Mouse (Mus musculus): ENCODE measurements at regions not wholly inside any gene's neighbourhood (a gene's known extent, or its start where the extent isn't known, plus 50 kb on each side); places are given as distances from the start of the nearest gene placed in this dataset.

DNA sequence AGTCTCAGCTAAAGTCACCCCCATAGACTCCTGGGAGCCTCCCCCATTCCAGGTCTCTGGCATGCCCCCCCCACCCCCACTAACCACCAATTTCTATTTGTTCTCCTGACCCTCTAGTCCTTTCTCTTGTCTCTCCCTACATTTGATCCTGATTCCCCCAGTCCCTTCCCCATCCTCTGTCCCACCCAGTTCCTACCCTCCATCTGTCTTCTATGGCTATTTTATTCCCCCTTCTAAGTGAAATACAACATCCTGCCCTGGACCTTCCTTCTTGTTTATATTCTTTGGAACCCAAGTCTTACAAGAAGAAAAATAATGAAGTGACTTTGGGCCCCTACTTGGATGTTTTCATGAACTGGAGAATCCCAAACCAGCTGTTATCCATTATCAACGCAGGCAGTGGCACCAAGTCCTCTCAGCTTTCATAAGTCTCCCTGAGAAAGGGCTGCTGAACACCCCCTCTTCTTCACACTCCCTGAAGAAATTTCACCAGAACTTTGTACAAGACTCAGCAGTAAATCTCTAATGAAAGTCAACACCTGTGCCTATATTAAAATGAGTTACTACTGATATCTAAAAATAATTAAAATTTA is 108.1 kb upstream of the Ercc4 start:
- H3K4me3 ChIP-seq (ENCODE audit: insufficient read depth, low read length) = no peak overlapping the region
- H3K27ac ChIP-seq (ENCODE audit: insufficient read depth, low read length) = no peak overlapping the region
- TF ChIP-seq CTCF (IDR thresholded peaks at IDR 0.05; ENCODE audit: borderline replicate concordance, insufficient read depth, low read length) (no peak), POLR2A (IDR thresholded peaks at IDR 0.05; ENCODE audit: low read depth, low read length) (no peak)
- no peaks in the 10 kb centered on the region for H3K4me1 ChIP-seq (ENCODE audit: control insufficient read depth, insufficient read depth, low read length)

DNA sequence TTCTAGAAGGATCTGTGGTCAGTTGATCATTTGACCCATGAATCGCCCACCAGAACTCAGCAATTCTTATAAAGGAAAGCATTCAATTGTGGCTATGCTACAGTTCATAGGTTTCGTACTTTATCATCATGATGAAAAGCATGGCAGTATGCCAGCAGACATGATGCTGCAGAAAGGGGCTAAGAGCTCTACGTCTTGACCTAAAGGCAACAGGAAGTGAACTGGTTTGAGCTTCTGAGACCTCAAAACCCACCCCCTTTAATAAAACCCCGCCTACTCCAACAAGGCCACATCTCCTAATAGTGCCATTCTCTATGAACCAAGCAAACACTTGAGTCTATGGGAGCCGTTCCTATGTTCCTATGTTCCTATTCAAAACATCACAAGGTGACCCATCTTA is 96.6 kb upstream of the Ercc4 start:
- TF ChIP-seq CTCF (IDR thresholded peaks at IDR 0.05; ENCODE audit: borderline replicate concordance, insufficient read depth, low read length) (no peak), POLR2A (IDR thresholded peaks at IDR 0.05; ENCODE audit: low read depth, low read length) (no peak)
- no peaks in the 10 kb centered on the region for H3K4me1 ChIP-seq (ENCODE audit: control insufficient read depth, insufficient read depth, low read length)
- H3K27ac ChIP-seq (ENCODE audit: insufficient read depth, low read length) = no peak overlapping the region
- no peak overlapping the region for H3K4me3 ChIP-seq (ENCODE audit: insufficient read depth, low read length)

DNA sequence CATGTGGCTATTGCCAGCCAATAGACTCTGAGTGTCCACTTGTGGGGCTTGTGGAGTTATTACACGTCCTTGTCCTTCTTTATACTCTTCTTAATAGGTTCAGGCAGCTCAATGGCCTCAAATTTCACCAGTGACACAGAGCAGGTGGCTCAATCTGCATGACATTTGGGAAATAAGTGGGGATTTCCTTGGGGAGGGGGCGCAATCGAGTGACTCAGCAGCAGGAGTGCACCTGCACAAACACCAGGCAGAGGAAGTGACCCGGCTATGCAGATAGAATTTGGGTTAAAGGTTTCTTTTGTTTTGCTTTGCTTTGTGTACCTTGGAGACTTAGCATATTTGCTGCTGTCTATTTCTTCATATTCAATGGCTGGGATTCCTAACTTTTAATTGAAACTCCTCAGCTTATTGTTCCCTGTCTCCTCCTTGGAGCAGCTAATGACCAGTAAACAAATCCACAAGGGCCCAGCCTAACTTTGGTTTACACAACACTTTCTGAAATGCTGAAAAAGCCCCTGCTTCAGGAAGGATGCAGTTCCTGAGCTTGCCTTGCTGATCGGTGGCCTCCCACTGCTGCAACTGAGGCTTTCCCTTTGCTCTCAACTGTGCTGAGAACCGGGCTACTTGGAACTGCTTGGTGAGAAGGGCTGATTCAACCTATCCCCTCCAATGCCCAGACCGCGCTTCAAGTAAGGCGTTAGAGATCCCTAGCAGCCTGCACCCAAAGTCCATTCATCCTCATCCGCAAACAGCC is 95.4 kb upstream of the Ercc4 start:
- TF ChIP-seq CTCF (IDR thresholded peaks at IDR 0.05; ENCODE audit: borderline replicate concordance, insufficient read depth, low read length) (no peak), POLR2A (IDR thresholded peaks at IDR 0.05; ENCODE audit: low read depth, low read length) (no peak)
- no peak overlapping the region for H3K27ac ChIP-seq (ENCODE audit: insufficient read depth, low read length)
- H3K4me1 ChIP-seq (ENCODE audit: control insufficient read depth, insufficient read depth, low read length) = no peaks in the 10 kb centered on the region
- no peak overlapping the region for H3K4me3 ChIP-seq (ENCODE audit: insufficient read depth, low read length)

DNA sequence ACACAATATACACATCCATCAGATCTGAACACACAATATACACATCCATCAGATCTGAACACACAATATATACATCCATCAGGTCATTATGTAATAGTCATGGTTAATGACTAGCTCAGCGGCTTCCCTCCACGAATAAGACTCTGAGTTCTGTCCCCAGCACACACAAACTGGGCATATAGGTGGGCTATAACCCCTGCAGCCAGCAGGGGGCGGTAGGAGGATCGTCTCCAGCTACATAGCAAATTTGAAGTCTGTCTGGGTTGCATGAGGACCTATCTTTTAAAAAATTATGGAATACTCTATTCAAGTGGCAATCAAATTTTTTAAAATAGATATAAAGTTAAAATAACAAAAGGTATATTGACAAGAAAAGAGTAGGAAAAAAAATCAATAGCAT is 86.6 kb upstream of the Ercc4 start:
- H3K27ac ChIP-seq (ENCODE audit: insufficient read depth, low read length) = no peak overlapping the region
- H3K4me3 ChIP-seq (ENCODE audit: insufficient read depth, low read length) = no peak overlapping the region
- TF ChIP-seq POLR2A (IDR thresholded peaks at IDR 0.05; ENCODE audit: low read depth, low read length) = no peak
- 0 out of 2 replicates have a peak, but pooled peaks have one; percentile 10 for TF ChIP-seq CTCF (IDR thresholded peaks at IDR 0.05; ENCODE audit: borderline replicate concordance, insufficient read depth, low read length)
- H3K4me1 ChIP-seq (ENCODE audit: control insufficient read depth, insufficient read depth, low read length) = no peaks in the 10 kb centered on the region

DNA sequence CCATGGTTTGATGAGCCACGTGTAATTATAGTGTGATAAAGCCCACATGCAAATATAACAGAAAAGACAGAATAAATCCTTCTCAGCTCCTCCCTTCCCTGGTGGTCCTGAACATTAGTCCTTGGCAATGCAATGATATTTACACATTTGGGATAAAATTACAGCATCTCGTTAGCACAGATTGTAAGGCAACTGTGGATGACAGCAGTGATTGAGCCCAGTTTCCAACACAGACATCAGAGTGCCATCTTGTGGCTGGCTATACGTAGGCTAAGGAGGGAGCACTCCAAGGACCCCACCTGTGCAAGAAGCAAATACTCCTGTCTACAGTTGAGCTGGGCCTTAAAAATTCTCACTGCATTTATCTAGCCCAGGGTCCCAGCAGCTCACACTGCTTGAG is 84.1 kb upstream of the Ercc4 start:
- Histone ChIP-seq H3K4me3 (ENCODE audit: insufficient read depth, low read length) (no peak overlapping the region), H3K27ac (ENCODE audit: insufficient read depth, low read length) (no peak overlapping the region)
- TF ChIP-seq CTCF (IDR thresholded peaks at IDR 0.05; ENCODE audit: borderline replicate concordance, insufficient read depth, low read length) (peak; percentile 37; the same call in 1 of the 2 replicates), POLR2A (IDR thresholded peaks at IDR 0.05; ENCODE audit: low read depth, low read length) (no peak)

DNA sequence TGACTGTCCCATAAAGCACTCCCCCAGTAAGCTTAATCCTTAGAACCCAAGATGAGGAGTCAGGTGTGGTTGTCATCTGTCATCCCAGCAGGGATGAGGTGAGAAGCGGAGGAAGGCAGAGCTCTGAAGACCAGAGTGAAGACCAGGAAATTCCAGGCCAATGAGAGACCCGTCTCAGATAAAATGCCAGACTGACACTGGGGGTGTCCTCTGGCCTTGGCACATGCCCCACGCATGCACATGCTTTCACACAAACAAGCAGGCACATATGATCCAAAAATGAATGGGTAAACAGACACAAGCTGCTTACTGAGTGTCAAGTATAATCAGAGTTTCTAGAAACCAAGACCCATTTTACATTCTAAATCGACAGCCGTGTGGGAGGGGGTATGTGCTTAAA is 75.3 kb upstream of the Ercc4 start:
- no peaks in the 10 kb centered on the region for H3K4me1 ChIP-seq (ENCODE audit: control insufficient read depth, insufficient read depth, low read length)
- no peak overlapping the region for H3K4me3 ChIP-seq (ENCODE audit: insufficient read depth, low read length)
- no peak overlapping the region for H3K27ac ChIP-seq (ENCODE audit: insufficient read depth, low read length)
- no peak for TF ChIP-seq CTCF (IDR thresholded peaks at IDR 0.05; ENCODE audit: borderline replicate concordance, insufficient read depth, low read length)
- no peak for TF ChIP-seq POLR2A (IDR thresholded peaks at IDR 0.05; ENCODE audit: low read depth, low read length)

More for the DNA sequence above, 84.1 kb upstream of the Ercc4 start:
- no peaks in the 10 kb centered on the region for H3K4me1 ChIP-seq (ENCODE audit: control insufficient read depth, insufficient read depth, low read length)

DNA sequence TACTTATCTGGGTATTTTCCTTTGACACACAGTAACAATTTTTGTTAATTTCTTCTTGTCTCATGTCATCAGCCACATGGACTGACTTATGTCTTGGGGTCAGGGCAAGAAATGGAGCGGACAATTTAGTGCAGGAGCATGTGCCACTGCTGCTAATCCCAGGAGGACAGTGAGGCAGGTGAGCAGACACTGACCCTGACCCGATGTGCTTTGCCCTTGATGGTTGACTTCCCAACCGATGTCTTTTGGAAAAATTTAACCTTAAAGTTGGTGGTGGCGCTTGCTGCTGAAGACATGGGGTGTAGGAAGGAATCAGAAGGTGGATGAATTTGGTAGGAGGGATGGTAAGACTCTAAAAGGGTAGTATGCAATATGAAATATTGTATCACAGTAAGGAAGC is 72.9 kb upstream of the Ercc4 start:
- TF ChIP-seq POLR2A (IDR thresholded peaks at IDR 0.05; ENCODE audit: low read depth, low read length) (no peak), CTCF (IDR thresholded peaks at IDR 0.05; ENCODE audit: borderline replicate concordance, insufficient read depth, low read length) (no peak)
- H3K4me3 ChIP-seq (ENCODE audit: insufficient read depth, low read length) = no peak overlapping the region
- H3K27ac ChIP-seq (ENCODE audit: insufficient read depth, low read length) = no peak overlapping the region
- H3K4me1 ChIP-seq (ENCODE audit: control insufficient read depth, insufficient read depth, low read length) = no peaks in the 10 kb centered on the region

DNA sequence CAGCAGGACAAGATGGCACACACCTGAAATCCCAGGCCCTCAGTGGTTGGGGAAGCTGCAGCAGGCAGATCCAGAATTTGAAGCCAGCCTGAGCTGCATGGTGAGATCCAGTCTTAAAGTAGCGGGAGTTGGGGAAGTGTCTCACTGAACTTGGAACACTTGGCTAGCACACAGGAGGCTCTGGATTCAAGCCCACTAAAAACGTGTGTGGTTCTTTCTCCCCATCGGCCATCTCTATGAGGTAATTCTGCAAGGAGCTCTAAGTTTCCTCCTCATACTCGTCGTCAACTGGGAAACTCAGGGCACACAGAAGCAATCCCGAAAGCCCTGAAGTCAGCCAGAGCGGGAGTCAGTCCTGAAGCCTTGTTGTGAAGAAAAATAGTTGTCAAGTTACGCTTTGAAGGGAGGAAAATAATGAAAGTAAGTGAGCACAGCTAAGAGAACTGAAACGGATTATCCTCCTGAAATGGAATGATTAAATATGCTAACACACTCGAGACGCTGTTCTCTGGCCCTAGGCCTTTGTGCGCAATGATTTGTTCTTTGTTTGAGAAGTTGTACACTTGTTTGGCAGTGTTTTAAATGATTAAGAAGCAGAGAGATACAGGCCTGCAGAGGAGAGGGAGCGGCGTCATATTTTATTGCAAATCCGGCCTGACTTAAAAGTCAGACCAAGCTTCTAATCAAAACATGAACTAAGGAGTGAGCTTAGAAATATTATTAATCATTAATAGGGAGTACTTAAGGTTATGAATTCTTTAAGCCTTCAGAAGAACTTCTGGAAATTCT is 69.0 kb upstream of the Ercc4 start:
- H3K4me1 ChIP-seq (ENCODE audit: control insufficient read depth, insufficient read depth, low read length) = no peaks in the 10 kb centered on the region
- no peak overlapping the region for H3K4me3 ChIP-seq (ENCODE audit: insufficient read depth, low read length)
- H3K27ac ChIP-seq (ENCODE audit: insufficient read depth, low read length) = no peak overlapping the region
- TF ChIP-seq POLR2A (IDR thresholded peaks at IDR 0.05; ENCODE audit: low read depth, low read length) (no peak), CTCF (IDR thresholded peaks at IDR 0.05; ENCODE audit: borderline replicate concordance, insufficient read depth, low read length) (no peak)

DNA sequence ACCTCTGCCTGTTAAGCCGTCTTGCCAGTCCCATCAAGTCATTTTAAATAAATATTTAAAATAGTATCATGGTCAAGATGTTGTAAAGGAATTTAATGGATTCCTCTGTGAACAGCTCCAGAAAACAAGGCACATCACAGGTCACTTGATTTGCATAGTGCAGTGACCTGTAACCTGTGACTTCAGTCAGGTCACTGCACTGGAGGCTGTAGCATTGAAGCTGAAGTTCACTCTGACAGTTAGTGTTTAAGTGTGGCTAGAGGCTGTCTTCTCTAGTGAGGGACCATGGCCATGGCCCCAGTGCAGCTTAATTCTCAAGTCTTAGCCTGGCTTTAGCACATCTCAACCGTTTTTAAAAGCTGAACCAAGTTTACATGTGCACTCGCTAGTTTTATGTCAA is 68.1 kb upstream of the Ercc4 start:
- H3K4me1 ChIP-seq (ENCODE audit: control insufficient read depth, insufficient read depth, low read length) = no peaks in the 10 kb centered on the region

More for the DNA sequence above, 68.1 kb upstream of the Ercc4 start:
- no peak for TF ChIP-seq CTCF (IDR thresholded peaks at IDR 0.05; ENCODE audit: borderline replicate concordance, insufficient read depth, low read length)
- no peak for TF ChIP-seq POLR2A (IDR thresholded peaks at IDR 0.05; ENCODE audit: low read depth, low read length)
- Histone ChIP-seq H3K4me3 (ENCODE audit: insufficient read depth, low read length) (no peak overlapping the region), H3K27ac (ENCODE audit: insufficient read depth, low read length) (no peak overlapping the region)
